Mouse (Mus musculus) R1 (cell line): ENCODE measurements around the gene Ly6g5c.

Experiments used
- DNase-seq: peaks from one replicate; pipeline ENCODE4 v3.0.0-alpha.2; 2018; ENCODE audit warnings: low read depth, low spot score

Ly6g5c gene

DNA sequence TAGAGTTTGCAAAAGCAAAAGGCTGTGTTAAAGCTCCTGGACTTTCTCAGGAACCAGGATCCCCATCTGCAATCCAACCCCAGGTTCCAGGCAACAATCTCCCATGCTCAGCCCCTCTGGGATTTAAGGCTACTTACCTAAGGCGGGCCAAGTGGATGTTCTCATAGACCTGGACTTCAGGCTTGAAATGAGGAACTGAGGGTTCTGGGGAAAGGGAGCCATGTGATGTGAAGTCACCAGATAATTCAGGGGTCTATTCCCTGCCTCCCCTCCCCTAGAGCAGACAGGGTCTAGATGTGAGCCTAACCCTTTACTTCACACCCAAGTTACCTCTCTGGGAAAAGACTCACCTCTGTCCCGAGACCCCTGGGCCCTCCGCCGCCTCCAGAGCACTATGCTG, 27.4 kb upstream of the Ly6g5c start:
- DNase-seq = no peak

DNA sequence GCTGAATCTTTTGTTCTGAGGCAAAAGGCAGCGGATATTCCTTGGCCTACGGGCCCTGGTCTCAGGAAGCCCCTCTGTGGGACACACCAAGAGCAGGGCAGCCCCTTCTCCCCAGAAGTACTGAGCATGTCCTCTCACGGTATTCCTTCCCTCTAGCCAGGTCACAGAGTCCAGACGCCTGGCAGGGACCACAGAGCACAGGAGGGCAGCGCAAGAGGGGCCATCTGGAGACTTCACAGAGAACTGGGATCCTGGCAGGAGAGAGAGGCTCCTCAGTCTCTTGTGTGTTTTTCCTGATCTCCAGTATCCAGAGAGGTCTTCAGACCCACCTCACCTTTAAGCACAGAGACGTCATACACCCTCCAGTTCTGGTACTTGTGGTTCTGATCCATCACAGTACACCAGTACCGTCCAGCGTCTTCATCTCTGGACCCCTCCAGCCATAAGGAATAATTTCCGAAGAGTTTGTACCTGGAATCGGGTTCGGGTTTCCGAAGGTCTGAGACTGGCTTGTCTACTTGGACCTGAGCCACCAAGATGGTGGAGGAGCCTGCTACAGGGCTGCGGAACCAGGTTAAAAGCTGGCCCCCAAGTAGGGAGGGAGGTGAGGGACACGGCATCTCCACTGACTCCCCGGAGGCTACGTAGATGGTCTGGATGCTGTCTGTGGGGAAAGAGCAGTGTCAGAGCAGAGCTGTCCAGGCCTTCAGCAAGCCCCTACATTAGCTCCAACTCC, 25.1 kb upstream of the Ly6g5c start:
- no peak for DNase-seq

GRCm38 (mm10) chr17:35083929-35084497, 24.1 kb upstream of the Ly6g5c start:
- DNase-seq = no peak

DNA sequence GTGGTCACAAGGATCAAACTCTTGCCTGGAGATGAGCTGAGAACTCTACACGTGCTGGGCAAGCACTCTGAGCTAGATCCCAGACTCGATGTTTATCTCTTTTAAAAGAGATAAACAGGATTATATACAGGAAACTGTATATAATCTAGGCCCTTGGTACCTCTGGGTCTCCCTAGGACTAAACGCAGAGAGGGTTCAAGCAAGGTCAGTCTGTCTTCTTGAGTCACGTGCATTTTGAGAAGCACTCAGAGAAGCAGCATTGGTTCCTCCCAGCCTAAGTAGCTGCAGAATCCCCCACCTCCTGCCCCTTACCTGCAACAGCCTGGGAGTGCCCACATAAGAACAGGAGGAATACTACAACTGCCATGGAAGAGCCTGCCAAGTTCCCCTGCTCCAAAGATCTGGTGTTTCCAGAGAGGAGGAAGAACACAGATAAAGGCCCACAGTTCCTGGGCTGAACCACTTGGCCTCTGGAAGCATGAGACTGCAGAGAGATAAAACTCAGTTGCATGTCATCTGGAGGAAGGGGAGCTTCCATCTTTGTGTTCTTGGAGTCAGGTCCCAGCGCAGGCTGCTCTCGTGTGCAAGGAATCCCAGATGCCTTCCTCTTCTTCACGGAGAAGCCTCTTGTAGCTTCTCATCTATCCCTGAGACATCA, 22.7 kb upstream of the Ly6g5c start, which contains the start of gene Ly6g6f:
Ly6g6f (minus strand) TSS at position 403 of the 658 bp plus-strand sequence.
- DNase-seq = no peak

- peak; percentile 46 for DNase-seq
Observed at GRCm38 (mm10) chr17:35088151-35088550, 19.9 kb upstream of the Ly6g5c start.

GRCm38 (mm10) chr17:35088825-35089644, 19.0 kb upstream of the Ly6g5c start, which contains the start of gene Abhd16a:
Gene Abhd16a (plus strand): TSS chr17:35089263.
- peak; percentile 95 for DNase-seq

GRCm38 (mm10) chr17:35090166-35090932, 17.7 kb upstream of the Ly6g5c start:
- no peak for DNase-seq

GRCm38 (mm10) chr17:35092403-35093198, 15.5 kb upstream of the Ly6g5c start:
- DNase-seq = no peak

DNA sequence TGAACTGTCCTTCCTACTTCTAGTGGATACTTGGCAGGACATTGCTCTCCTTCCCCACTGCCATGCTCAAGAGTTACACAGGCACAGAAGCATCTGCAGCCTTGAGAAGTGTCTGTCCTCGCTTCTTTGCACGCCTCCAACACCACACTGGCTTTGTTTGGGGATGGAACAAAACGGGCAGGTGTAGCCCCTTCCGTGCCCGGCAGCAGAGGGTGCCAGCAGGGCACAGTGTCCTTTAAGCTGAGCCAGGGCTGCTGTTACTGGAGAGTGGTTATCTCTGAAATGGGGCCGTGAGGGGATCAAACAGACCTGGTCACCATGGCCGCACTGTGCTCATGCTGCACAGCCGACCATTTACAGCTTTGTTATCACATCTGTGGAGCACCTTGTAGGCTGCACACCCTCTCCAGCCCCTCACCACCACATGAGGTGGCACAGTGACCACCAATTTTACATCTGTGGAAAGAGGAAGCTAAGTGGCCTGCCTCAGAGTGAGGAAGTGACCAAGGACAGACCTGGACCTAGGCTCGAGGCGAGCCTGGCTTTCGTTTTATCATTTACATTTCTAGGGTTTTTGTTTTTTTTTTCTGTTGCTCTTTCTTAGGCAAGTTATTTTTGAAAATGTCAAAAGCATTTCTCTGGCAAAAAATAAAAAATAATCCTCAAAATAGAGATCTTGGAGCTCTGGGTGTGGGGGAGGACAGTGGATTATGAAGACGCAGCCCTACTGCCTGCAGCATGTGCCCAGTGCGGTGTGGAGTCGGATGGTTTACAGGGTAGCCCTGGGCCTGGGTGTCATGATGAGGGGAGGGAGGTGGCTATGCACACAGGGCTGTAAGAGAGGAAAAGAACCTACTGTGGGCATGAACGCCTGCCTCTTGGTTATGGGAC, 13.4 kb upstream of the Ly6g5c start:
- no peak for DNase-seq

GRCm38 (mm10) chr17:35096597-35096996, 11.5 kb upstream of the Ly6g5c start:
- no peak for DNase-seq

- no peak for DNase-seq
Observed at GRCm38 (mm10) chr17:35097164-35097655, 10.9 kb upstream of the Ly6g5c start.

DNA sequence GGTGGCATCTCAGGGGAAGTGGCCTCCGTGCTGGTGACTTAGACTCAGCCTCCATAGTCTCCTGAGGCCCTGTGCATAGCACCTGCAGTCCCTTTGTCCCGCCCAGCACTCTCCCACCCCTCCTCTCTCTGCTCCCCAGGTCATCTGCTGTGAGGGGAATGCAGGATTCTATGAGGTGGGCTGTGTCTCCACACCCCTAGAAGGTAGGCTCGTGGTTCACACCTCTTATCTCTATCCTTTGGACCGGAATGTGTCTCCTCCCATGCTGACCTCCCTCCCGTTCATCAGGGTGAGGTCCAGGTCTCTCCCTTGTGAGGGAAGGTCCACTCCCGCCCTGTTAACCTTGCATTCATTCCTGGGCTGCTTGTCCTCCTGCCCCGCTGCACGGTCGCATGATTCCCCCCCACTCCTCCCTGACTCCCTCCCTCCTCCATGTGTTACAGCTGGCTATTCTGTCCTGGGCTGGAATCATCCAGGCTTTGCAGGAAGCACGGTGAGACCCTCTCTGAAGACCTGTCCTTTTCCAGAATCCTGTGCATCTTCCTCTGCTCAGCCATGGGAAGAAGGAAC, 7.8 kb upstream of the Ly6g5c start:
- DNase-seq = no peak

DNA sequence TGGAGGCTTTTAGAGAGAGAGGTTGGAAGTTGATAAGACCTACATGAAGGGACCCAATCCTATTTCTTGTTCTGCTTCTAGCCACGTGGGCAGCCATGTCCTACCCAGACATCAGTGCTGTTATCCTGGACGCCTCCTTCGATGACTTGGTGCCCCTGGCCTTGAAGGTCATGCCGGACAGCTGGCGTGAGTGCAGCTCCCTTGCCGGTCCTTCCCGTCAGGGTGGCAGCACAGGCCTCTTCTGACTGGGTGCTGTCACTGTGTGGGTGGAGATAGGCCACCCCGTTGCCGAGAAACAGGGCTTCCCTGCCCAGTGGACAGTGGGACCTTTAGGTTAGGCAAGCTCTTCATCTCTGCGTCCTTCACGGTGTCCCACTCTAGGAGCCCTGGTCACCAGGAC, 6.9 kb upstream of the Ly6g5c start:
- no peak for DNase-seq

DNA sequence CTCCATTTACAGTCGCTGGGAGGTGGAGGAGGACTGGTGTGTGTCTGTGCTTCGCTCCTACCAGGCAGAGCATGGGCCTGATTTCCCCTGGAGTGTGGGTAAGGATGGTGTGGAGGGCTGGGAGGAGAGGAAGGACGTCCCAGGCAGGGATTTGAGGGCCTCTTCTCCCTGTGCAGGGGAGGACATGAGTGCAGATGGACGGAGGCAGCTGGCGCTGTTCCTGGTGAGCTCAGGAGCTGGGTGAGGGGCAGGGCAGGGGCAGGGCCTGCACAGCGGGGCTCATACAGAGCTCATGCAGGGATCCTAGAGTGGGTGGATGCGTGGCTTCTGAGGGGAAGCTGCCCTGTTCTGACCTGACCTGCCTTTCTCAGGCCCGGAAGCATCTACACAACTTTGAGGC, 5.8 kb upstream of the Ly6g5c start:
- DNase-seq = no peak

DNA sequence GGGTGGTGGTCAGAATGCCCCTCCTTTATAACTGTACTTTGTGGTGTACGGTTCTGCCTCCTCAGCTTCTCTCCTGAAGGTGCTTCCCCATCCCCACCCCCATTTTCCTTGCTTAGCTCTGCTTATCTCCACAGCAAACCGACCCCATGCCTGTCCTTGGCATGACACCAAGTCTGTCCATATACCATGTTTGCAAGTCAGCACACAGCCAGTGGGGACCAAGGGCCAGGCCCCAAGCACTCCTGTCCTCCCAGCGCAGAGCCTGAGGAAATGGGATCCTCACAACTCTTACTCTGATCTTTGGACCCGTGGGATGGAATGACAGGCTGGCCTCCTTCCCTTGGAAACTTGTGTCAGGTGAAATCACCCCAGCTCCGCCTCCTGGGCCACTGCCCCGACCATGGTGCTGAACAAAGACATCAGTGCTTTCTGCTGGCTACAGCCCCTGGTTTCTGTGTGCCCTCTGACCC, 4.8 kb upstream of the Ly6g5c start:
- no peak for DNase-seq

DNA sequence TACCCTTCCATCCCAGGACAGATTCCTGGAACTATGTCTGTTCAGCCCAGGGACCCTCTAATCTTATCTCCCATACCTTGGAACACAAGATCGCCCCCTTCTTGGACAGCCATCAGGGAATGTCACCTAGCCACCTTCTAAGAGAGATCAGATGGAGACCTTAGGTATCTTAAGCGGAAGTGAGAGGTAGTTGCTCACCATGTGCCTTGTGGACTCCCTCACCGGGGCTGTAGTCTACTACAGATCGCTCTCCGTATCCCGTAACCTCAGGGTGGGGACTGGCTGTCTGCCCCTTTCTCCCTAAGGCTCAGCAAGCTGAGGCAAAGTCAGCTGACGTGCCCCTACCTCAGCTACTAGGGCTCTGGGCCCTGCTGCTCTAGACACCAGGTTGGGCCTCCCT, 4.0 kb upstream of the Ly6g5c start:
- DNase-seq = no peak

- DNase-seq = no peak
Observed at GRCm38 (mm10) chr17:35104754-35105153, 3.3 kb upstream of the Ly6g5c start.

DNA sequence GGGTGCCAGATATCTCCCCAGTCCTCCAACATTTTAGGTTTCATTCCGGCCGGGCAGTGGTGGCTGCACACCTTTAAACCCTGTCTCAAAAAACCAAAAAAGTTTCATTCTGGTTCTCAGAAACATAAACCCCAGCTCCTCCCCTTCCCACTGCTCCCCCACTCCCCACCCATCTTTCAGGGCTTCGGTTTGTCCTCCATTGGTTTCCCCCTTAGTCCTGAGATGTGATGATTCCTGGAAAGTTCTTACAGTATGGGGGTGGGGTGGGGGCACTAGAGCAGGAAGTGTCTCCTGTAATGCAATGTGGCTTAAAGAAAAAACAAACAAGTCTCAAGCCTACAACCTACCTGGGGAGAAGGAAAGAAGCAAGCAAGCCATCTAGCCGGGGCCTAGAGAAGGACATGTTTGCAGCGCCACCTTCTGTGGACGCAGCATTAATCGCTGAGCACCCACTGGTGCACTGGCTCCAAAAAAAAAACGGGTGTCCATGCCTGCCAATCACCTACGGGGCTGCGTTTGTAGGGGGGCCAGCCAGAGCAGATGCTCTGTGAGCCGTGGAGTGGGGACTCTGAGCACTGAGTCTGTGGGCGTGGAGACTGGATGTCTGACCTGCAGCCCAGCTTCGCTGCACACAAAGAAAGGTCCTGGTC, 2.2 kb upstream of the Ly6g5c start:
- DNase-seq = peak; percentile 44
